Mouse (Mus musculus) left cerebral cortex, postnatal 10 days (tissue): ENCODE results near the gene Nxpe3. TPM values are rescaled to one million over a fixed set of nuclear protein-coding genes. Genes with fewer than 3 reads are reported as not detected.
"Not testable (repeated sequence)": the region's sequence is repeated elsewhere in the genome, so short reads cannot be mapped to it uniquely, and the experiment has no call there.

Source experiments
- DNase-seq, 2 experiments: peaks; one replicate each; pipeline ENCODE4 v3.0.0; 2021 to 2022; ENCODE audit warnings: low spot score in 2 of 2, mixed read lengths in 1 of 2; ENCODE audit errors: extremely low spot score in 1 of 2
- intact Hi-C: fragments of 180-260 bp; cut with DNase I; formaldehyde crosslinking; loops from one replicate; pipeline ENCODE4 v1.15.1; 2025
- total RNA-seq, 2 experiments: library from RNA; stranded (reverse); gene quantifications; 2 replicates each; pipeline ENCODE4 v1.2.3; 2021

Nxpe3 gene
- total RNA-seq, 2 experiments from 2014 or later = 6.1 to 6.4 TPM

DNA sequence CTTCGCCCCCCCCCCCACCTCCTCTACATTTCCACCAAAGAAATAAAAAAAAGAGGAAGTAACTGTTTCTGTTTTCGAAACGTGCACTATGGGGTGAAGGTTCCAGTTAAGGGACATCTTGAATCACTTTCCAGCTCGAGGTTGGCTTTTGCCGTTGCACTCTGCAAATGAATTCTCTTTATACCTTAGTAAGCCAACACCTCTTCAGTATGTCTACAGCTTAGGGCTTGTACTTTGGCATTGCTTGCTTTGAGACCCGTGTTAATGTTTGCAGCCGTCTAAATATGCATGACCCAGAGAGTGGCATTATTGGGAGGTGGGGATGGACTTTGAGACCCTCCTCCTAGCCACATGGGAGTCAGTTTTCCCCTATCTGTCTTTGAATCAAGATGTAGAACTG, 2.6 kb downstream of the Nxpe3 start:
- no peak for DNase-seq
- intact Hi-C loops = no loop called here

DNA sequence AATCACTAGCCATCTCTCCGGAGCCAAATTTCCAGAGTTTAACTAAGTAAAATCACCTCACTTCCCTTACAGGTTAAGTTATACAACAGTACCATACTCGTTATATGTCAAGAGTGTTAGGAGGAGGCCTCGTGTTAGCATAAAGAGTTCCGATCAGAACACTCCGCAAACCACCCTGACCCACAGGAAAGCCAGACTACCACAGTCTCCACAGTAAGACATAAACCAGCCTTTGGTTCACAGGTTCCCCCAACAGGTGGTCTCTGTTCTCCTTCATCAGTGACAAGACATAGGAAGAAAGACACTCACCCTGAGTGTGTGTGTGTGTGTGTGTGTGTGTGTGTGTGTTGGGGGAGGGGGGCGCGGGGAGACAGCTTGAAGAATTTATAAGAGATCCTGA, 3.7 kb downstream of the Nxpe3 start:
- intact Hi-C loops = no loop called here
- no peak for DNase-seq

DNA sequence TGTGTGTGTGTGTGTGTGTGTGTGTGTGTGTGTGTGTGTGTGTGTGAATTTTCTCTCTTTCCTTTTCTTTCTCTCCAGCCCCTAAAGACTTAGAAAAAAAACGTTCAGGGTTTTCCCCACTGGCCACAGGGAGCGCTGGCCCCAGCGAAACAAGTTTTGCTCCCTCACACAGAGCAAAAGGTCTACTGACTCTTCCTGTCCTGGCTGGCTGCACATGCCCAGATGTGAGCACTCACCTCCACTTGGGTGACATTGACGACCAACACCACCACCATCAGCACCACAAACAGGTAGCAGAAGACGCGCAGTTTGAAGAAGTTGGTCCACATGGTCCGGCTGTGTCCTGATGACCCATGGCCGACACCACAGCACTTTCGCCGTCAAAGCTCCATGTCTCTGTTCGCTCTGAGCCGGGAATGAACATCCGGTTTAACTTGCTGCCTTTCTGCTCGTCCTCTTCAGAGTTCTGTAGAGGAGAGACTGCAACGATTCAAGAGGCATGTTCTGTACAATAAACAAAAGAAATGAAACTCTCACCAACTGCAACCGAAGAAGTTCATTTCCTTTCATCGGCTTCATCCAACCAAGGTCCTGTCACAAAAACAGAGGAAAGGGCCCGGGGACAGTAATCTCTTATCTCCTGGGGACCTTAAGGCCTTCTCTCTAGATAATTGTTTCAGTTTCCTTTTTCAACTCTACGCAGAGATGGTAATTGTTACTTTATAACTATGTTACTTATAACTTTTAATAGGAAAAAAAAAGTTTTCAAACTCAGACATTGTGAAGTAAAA, 4.5 kb downstream of the Nxpe3 start:
- no peak for DNase-seq
- intact Hi-C loops = no loop called here

DNA sequence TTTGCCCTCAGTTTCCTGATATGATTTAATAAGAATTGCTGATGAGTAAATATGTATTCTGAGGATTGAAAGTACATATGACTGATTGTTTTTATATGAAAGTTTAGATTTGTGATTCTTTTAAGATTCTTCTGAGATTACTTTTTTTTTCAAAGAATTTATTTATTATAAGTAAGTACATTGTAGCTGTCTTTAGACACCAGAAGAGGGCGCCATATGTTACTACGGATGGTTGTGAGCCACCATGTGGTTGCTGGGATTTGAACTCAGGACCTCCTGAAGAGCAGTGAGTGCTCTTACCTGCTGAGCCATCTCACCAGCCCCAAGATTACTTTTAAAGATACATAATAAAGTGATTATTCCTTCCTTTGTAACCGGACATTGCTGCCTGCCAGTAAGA, 5.6 kb downstream of the Nxpe3 start:
- intact Hi-C loops = no loop called here

DNA sequence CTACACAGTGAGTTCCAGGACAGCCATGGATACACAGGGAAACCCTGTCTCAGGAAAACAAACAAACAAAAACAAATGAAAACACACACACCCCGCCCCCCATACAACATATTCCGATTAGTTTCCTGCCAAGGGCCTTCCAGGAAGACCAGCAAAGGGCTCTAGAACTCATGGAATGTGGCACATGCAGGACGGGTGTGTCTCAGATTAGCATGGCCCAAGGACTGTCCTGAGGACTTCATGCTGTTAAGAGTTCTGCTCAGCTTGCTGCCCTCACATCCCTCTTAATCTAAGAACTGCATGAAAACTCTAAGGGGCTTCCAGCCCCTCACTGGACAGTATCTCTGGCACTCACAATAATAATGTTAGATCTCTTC, 6.5 kb downstream of the Nxpe3 start:
- intact Hi-C loops = no loop called here
- no peak for DNase-seq

More for the DNA sequence above, 5.6 kb downstream of the Nxpe3 start:
- no peak for DNase-seq

DNA sequence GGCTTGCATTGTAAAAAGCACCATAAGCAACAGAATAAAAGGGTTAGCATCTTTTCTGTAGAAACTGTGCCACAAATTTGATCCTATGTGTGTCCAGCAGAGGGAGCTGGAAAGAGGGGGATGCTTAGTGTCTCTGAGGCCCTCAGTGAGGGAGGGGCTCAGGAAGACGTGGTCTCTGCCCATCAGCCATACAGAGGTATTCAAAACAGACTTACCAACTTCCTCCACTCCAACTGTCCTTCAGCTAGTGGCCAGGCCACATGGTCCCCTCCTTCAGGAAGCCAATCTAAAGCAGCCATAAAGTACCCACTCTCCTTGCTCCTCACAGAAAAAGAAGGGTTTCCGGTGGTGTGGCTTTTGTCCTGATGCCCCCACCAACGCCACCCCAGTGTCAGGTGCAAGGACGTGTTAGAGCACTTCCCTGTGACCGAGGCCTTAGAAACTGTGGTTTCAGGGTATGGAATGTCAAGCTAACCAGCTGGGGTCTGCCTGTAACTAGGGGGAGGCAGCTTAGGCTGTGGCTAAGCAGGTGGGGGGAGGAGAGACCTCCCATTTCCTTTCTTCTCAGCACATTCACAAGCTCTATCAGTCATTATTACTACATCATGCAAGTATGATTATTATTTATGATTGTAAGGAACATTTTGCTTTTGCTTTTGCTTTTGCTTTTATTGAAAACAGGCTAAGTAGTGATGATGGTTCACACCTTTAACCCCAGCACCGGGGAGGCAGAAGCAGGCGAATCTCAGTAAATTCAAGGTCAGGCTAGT, 7.1 kb downstream of the Nxpe3 start:
- no peak for DNase-seq
- intact Hi-C loops = no loop called here

DNA sequence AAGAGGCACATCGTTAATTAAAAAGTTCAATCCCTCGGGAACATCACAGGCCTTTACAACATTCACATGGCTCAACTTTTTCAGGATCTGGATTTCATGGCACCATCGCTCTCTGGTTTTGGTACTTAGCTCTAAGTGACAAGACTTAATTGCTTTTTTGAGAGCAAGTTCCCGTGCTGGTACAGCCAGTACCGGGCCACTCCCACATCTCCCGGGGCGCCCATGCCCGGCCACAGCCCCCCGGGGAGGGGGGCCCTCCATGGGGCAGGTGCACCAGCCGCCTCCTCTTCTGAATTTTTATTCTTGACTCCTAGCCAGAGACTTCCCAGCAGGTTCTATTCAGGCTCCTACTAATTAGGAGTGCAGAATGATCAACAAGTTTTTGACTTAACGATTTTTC, 10.8 kb downstream of the Nxpe3 start:
- no peak for DNase-seq
- intact Hi-C loops = no loop called here

DNA sequence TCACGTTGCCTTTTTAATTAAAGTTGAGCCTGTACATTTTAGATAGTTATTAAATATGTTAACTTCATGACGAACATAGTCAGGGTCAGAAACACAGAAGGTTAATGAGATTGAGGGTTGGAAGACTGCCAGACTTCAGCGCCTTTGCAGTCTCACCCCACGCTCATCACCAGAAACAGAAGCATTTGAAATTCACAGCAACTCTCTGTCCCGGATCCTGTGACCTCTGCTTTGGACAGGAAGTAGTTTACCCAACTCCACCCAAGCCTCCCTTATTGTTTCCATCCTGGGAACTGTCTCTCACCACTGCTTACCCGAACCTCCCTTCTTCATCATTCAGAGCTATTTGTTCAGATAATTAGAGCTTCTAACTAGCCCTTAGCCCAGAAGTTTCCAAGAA, 19.1 kb downstream of the Nxpe3 start:
- intact Hi-C loops = no loop called here
- no peak for DNase-seq

DNA sequence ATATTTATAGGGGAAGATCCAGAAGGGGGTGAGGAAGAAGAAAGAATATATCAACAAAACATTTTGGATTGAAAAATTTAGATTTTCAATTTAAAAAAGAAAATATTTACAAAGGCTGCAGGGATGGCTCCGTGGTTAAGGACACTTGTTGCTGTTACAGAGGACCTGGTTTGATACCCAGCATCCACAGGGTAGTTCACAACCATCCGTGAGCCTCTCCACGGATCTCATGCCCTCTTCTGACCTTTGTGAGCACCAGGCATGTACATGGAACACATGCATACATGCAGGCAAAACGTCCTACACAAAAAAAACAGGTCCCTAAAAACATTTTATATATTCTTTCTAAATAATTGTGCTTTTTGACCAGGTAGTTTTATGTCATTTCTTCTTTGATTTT, 31.3 kb downstream of the Nxpe3 start:
- intact Hi-C loops = no loop called here

DNA sequence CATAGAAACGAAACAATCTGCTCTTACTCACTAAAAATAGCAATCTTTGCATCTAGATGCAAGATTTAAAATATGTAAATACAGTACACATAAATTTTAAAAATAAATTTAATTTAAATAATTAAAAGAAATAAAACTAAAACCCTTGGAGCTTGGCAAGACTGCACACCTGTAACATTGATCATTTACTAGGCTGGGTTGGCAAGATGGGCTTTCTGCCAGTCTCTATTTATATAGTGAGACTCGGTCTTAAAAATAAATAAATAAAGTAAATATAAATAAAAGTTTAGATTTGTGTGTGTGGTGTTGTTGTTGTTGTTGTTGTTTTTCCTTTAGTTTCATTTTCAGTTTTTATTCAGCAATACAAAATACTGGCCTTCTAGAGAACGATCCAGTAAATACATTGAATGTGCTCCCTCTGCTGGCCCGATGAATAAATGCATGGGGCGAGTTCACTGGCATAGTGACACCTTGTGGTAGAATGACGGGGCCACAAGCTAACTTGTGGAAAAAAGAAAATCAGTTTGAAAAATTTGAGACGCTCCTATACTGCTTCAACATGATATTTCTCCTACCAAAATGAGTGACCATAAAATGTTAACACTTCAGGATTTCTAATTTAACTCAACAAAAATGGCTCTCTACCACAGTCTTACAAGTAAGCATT, 31.8 kb downstream of the Nxpe3 start:
- intact Hi-C loops = no loop called here
- DNase-seq = peak; percentile 59 to 70

More for the DNA sequence above, 31.3 kb downstream of the Nxpe3 start:
- no peak for DNase-seq

DNA sequence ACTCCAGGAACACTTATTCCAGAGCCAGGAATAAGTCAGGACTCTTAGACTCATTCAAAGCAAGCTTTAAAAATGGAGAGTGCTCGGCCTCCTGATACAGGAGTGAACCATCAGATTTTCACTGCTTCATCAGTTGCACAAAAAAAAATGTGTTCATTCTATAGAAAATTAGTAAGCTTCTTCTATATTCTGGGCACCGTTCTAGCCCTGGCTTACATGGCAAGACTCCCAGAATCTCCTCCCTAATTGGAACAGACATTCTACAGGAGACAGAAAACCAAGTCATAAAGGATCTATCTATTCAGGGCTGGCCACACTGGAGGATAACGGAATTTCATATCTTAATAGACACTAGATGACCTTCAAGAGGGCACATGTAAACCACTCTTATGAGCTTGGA, 34.0 kb downstream of the Nxpe3 start:
- DNase-seq = no peak
- intact Hi-C loops = no loop called here

DNA sequence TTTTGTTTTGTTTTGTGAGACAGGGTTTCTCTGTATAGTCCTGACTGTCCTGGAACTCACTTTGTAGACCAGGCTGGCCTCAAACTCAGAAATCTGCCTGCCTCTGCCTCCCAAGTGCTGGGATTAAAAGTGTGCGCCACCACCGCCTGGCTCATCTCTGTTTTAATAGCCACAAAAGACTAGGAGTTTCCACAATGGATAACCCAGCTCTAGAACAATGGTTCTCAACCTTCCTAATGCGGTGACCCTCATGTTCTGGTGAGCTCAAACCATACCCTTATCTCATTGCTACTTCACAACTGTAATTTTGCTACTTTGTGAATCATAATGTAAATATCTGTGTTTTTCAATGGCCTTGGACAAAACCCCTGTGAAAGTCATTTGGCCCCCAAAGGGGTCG, 35.7 kb downstream of the Nxpe3 start:
- intact Hi-C loops = loop anchor here (10.0 kb wide), 1 partner anchor 335 kb away; no protein-coding TSS in a partner anchor
- DNase-seq = not testable (repeated sequence)

DNA sequence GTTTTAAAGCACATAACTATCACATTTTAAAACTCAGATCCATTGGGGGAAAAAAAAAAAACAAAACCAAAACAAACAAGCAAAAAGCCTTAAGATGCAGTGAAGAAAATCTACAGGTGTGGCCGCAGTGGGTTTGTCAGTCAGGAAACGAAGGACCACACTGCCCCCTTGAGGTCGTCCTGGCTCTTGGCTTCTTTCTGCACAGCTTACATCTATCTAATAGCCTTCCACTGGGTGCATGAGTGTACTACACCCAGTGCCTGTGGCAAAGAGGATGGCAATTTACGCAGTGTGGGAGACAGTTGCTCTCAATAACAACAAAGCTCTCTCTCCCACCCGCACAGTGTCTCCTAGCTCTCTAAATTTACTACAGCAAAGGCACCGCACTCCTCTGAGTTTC, 36.6 kb downstream of the Nxpe3 start:
- intact Hi-C loops = loop anchor here (10.0 kb wide), 1 partner anchor 334 kb away; no protein-coding TSS in a partner anchor
- DNase-seq = peak in 1 of 2 experiments; percentile 70

DNA sequence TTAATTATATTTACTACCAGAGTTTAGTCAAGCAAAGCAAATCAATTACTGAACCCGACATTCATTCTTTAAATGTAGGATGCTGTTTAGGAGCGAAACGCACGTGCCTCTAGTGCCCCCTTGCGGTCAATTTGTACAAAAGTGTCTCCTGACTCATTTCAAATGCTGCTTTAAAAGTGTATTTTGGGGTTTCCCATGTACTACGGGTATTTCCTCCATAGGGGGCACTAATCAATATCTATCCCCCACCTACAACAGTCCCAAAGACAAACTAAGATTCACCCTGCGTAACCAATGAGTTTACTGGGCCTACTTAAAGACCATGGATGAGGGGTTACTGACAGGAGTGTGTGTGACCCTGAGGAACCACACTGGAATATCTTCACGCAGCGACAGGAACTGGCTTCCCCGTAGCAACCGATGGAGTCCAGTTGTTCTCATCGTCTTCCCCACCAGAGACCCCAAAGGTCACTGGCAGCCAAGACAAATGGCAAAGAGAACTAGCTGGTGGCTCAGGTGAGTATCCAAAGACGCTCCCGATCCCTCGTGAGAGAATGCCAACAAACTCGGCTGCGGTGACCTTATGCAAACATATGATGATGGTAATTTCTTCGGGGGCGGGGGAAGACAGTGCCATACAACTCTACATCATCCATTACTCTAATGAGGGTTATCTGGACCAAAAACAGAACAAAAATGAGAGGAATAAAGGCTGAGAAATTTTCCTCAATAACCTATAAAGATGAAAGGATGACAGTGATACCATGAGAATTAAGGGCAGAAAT, 42.0 kb downstream of the Nxpe3 start:
- DNase-seq = peak; percentile 60 to 77
- intact Hi-C loops = loop anchor here (2.0 to 10.0 kb wide), 2 partner anchors 328 to 372 kb away; no protein-coding TSS in a partner anchor

DNA sequence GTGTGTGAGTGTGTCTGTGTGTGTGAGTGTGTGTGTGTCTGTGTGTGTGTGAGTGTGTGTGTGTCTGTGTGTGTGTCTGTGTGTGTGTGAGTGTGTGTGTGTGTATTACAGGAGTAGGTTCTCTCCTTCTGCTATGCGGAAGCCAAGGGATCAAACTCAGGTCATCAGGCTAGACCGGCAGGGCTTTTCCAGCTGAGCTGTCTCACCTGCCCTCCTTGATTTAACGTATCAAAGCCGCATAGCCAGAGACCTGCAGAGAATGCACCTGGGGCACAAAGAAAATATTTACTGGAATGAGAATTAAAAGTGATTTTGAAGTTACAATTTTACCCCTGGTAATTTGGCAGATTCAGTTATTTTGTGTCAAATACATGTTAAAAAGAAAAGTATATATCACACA, 42.6 kb downstream of the Nxpe3 start:
- intact Hi-C loops = loop anchor here (2.0 to 10.0 kb wide), 2 partner anchors 328 to 372 kb away; no protein-coding TSS in a partner anchor
- DNase-seq = no peak

DNA sequence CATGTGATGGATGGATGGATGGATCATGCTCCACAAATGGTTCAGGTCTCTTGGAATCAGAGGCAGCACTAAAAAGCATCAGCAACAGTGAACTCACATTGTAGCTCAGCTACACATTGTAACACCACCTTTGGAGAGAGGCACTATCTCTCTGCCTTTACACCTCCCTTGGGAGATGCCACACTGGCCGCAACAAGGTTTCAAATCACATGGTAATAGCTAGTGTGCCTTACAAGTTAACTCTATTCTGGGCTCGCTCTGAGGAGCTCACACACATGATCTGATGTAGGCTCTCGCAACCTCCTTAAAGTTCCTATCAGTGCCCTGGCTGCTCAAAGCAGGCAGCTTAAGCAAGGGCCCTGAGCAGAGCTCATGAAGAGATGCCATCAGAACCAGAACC, 44.6 kb downstream of the Nxpe3 start:
- intact Hi-C loops = loop anchor here (10.0 kb wide), 1 partner anchor 326 kb away; no protein-coding TSS in a partner anchor

DNA sequence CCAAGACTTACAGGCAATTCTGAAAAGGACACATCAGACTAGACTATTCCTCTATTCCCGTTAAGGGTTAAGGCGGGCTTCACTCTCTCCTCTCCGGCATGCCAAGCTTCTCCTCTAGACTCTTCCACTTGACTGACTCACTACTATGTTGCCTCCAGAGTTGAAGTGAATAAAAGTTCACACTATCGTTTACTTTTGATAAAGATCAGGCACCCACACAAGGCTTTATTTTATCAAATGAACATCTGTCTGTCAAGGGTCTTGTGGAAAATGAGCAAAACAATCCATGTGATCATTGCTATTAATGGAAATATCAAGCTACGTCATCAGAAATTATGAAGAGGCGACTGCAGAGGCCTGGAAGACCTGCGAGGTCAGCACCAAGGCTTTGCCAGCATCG, 47.4 kb downstream of the Nxpe3 start:
- intact Hi-C loops = no loop called here
- DNase-seq = no peak

More for the DNA sequence above, 44.6 kb downstream of the Nxpe3 start:
- DNase-seq = no peak

DNA sequence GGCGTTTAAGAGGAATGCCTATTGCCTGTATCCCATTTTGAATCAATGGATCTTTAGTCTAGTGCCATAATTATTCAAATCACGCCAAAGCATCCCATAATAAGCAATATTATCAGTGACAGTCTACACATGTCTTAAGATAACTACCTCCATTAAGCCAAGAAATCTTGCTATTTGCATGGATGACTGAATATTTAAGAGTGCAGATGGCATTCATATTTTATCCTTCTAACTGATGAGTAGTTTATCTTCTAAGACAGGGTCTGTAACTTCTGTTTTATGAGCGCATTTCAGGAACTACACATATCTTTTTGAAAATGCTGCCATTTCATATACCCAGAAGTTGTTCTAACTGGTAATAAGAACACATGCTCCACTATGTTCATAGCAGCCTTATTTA, 50.2 kb downstream of the Nxpe3 start:
- no peak for DNase-seq
- intact Hi-C loops = no loop called here

DNA sequence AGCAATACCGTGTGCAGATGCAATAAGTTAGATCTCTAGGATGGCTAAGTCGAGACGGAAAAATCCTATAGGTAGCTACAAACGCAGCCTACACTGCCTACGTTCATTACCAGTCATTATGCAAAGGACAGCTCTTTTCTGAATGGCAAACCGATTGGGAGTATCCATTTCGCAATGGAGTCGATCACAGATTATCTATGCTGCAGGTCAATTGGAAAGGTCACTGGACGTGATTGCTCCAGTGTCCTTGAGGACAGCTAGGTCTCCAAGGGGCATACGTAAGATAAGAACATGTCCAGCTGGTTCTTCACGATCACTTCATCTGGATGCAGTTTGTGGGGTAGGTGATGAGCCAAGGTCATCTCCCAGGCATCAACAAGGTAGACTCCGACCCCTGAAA, 51.2 kb downstream of the Nxpe3 start:
- intact Hi-C loops = no loop called here
- no peak for DNase-seq
